Mouse (Mus musculus) intestine, embryonic 15.5 days (tissue): Measurements from ENCODE around the gene Ggact. TPM values are rescaled to one million over a fixed set of nuclear protein-coding genes. Genes with fewer than 3 reads are reported as not detected.

Source experiments
- ATAC-seq: fragments of 200-750 bp; cut with Nextera tagmentation; 2 replicates; pipeline ENCODE4 v1.8.0; 2017; ENCODE audit warnings: moderate TSS enrichment, moderate library complexity
- H3K27ac ChIP-seq: fragments of 300-500 bp; sonication (generic); 2 replicates; pipeline ENCODE4 v1.5.1; 2015; ENCODE audit warnings: mild to moderate bottlenecking, inconsistent platforms
- H3K27me3 ChIP-seq: fragments of 300-500 bp; sonication (generic); replicated peaks from 2 replicates; pipeline ENCODE4 v1.6.1; 2015; ENCODE audit warnings: inconsistent platforms
- H3K36me3 ChIP-seq: fragments of 300-500 bp; sonication (generic); 2 replicates; pipeline ENCODE4 v1.6.1; 2015; ENCODE audit warnings: inconsistent platforms
- H3K4me1 ChIP-seq: fragments of 300-500 bp; sonication (generic); replicated peaks from 2 replicates; pipeline ENCODE4 v1.6.1; 2015; ENCODE audit warnings: inconsistent platforms
- H3K4me2 ChIP-seq: fragments of 300-500 bp; sonication (generic); replicated peaks from 2 replicates; pipeline ENCODE4 v1.6.1; 2015; ENCODE audit warnings: mild to moderate bottlenecking, inconsistent platforms
- H3K4me3 ChIP-seq: fragments of 300-500 bp; sonication (generic); replicated peaks from 2 replicates; pipeline ENCODE4 v1.5.1; 2015; ENCODE audit warnings: inconsistent platforms
- H3K9ac ChIP-seq: fragments of 300-500 bp; sonication (generic); 2 replicates; pipeline ENCODE4 v1.6.1; 2015; ENCODE audit warnings: inconsistent platforms
- H3K9me3 ChIP-seq: fragments of 300-500 bp; sonication (generic); 2 replicates; pipeline ENCODE4 v1.6.1; 2016; ENCODE audit warnings: inconsistent platforms
- WGBS: fragments of 180-500 bp; shearing (Covaris S2); methylation state at CpG from one replicate; pipeline ENCODE4 v1.1.7; 2015; 5-methylcytosine and 5-hydroxymethylcytosine counted together
- polyA plus RNA-seq: library from polyadenylated mRNA; unstranded; fragments of >200 nt; fragmentation: Nextera tagmentation; extraction: Ambion mirVana; gene quantifications from 2 replicates; pipeline ENCODE4 v1.2.1, GENCODE M21; 2015

The Ggact gene
- polyA plus RNA-seq, 1 experiment from 2014 or later, result 45.1 TPM

DNA sequence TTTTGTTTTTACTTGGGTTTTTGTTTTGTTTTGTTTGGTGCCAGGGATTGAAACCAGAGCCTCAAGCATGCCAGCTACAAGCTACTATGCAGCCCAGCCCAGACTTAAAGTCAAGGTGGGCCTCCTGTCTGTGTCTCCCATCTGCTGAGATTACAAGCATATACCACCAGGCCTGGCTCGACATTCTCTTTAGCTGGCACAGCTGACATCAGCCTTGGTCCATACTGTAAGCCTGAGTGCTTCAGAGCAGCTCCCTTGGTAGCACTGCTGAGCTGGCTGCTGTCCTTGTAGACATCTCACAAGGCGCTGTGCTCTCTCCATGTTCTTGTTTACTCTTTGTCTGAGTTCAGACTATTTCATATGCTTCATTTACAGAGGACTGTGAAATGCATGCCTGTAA, 76.5 kb downstream of the Ggact start:
- 56% methylated on average over 2 of the region's 2 CpGs for WGBS

DNA sequence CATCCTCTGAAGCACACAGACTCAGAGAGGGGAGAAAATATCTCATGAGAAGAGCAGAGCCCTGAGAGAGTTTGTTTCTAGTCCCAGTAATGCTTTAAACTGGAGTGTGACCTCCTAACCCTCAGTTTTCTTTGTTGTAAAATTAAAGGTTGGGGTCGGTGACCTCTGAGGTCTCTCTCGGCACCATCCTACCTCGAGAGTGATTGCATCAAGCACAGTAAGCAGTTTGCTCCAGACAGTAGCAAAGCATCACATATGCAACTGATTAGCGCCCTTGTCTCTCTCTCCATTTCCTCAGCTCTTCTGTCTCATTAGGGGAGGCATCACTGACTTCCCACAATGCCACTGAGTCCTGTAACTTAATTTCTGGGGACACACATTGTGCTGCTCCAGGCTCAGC, 77.3 kb downstream of the Ggact start:
- no peak overlapping the region for H3K27ac ChIP-seq
- no peak overlapping the region for H3K9ac ChIP-seq
- H3K4me2 ChIP-seq, result no peak overlapping the region
- 32% methylated on average over 4 of the region's 4 CpGs for WGBS
- H3K4me3 ChIP-seq, result no peak overlapping the region
- no peak for ATAC-seq
- no peaks in the 10 kb centered on the region for H3K9me3 ChIP-seq
- H3K27me3 ChIP-seq, result no peaks in the 10 kb centered on the region
- H3K36me3 ChIP-seq, result no peaks in the 10 kb centered on the region
- no peaks in the 10 kb centered on the region for H3K4me1 ChIP-seq

More for the DNA sequence above, 76.5 kb downstream of the Ggact start:
- no peaks in the 10 kb centered on the region for H3K27me3 ChIP-seq
- no peak overlapping the region for H3K27ac ChIP-seq
- no peak for ATAC-seq
- H3K9ac ChIP-seq, result no peak overlapping the region
- no peak overlapping the region for H3K4me2 ChIP-seq
- H3K36me3 ChIP-seq, result no peaks in the 10 kb centered on the region
- H3K4me3 ChIP-seq, result no peak overlapping the region
- H3K9me3 ChIP-seq, result no peaks in the 10 kb centered on the region
- H3K4me1 ChIP-seq, result no peaks in the 10 kb centered on the region

DNA sequence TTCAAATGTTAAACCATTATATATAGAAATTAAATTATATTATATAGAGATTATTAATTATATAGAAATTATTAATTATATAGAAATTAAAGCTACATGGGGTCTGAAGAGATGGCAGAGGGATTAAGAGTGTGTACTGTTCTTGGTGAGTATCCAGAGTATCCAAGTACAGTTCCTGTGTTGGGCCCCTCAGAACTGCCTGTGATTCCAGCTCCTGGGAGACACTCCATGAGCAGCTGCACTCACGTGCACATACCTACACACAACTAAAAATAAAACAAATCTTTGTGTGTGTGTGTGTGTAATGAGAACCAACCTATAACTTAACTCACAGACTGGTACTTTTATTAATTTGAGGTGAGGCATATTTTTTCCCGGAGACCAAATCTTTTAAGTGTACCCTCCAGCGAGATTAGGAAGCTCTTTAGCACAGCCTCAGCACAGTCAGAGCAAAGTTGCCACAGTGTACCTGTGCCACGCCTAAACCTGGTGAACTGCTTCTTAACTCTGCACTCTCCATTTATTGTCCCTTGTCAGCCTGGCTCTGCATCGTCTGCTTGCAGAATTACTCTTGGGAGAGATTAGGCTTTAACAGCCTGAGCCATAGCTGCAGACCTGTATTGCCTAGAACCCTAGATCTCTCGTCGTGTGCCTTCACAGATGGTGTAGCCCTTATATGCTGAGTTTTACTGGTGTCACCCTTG, 77.9 kb downstream of the Ggact start:
- ATAC-seq, result peak; percentile 92
- WGBS, result 49% methylated on average over 7 of the region's 7 CpGs

DNA sequence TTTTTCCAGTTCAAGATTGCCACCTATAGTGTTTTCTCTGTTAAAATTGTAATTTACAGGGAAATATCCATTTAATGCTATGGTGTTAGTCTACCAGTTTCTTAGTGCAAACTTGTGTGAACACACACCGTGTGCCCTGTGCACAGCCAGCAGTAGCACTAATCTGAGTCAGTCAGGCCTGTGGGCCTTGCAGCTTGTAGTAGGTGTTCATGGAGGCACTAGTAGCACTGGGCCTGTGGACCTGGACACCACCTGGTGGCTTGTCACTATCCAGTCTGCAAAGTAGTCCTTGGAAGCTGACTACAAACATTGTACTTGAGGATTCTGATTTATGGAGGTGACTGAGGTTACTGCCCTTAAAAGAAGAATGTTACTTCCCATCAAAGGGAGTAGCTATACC, 78.8 kb downstream of the Ggact start:
- Histone ChIP-seq H3K36me3 (no peaks in the 10 kb centered on the region), H3K9ac (no peak overlapping the region), H3K4me2 (no peak overlapping the region), H3K27me3 (no peaks in the 10 kb centered on the region), H3K9me3 (no peaks in the 10 kb centered on the region), H3K4me3 (no peak overlapping the region), H3K4me1 (no peaks in the 10 kb centered on the region), H3K27ac (no peak overlapping the region)
- WGBS, result 88% methylated on average over 1 of the region's 1 CpGs
- ATAC-seq, result no peak

More for the DNA sequence above, 77.9 kb downstream of the Ggact start:
- no peak overlapping the region for H3K9ac ChIP-seq
- H3K4me3 ChIP-seq, result no peak overlapping the region
- no peaks in the 10 kb centered on the region for H3K36me3 ChIP-seq
- no peak overlapping the region for H3K27ac ChIP-seq
- no peaks in the 10 kb centered on the region for H3K4me1 ChIP-seq
- no peaks in the 10 kb centered on the region for H3K9me3 ChIP-seq
- no peak overlapping the region for H3K4me2 ChIP-seq
- no peaks in the 10 kb centered on the region for H3K27me3 ChIP-seq

DNA sequence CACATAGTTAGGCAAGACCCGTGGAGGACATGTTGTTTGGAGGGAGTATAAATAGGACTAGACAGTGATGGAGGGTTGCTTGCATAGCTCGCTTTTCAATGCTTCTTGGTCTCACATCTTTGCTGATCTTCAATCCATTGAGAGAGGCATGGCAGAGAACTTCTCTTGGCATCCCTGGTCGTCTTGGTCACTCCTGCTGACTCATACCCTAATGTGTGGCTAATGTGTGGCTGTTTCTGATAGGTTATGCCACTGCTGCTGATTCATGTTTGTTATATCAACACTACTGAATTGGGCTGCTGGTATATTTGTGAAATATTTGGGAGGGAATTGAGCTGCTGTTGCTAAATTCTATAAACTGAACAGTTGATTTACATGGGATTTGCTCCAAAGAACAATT, 79.9 kb downstream of the Ggact start:
- H3K9me3 ChIP-seq, result no peaks in the 10 kb centered on the region
- H3K4me2 ChIP-seq, result no peak overlapping the region
- no peaks in the 10 kb centered on the region for H3K36me3 ChIP-seq
- no peaks in the 10 kb centered on the region for H3K27me3 ChIP-seq
- no peaks in the 10 kb centered on the region for H3K4me1 ChIP-seq
- no peak overlapping the region for H3K27ac ChIP-seq
- ATAC-seq, result no peak
- H3K9ac ChIP-seq, result no peak overlapping the region
- WGBS, result 81% methylated on average over 3 of the region's 3 CpGs
- no peak overlapping the region for H3K4me3 ChIP-seq

DNA sequence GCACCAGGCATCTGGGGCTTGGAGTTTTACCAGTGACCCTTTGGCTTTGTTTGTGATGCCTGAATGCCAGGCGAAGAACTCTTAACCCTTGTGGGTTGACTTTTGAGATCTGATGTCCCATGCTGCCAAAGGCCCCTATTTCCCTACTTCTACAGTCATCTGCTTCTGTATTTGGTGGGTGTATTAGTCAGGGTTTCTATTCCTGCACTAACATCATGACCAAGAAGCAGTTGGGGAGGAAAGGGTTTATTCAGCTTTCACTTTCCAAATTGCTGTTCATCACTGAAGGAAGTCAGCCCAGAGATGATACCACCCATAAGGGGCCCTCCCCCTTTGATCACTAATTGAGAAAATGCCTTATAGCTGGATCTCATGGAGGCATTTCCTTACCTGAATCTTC, 83.1 kb downstream of the Ggact start:
- no peaks in the 10 kb centered on the region for H3K4me1 ChIP-seq
- H3K9ac ChIP-seq, result no peak overlapping the region
- no peaks in the 10 kb centered on the region for H3K36me3 ChIP-seq
- H3K9me3 ChIP-seq, result no peaks in the 10 kb centered on the region
- WGBS, result 79% methylated on average over 1 of the region's 1 CpGs
- no peak overlapping the region for H3K4me3 ChIP-seq
- no peak overlapping the region for H3K4me2 ChIP-seq
- H3K27ac ChIP-seq, result no peak overlapping the region
- ATAC-seq, result no peak
- no peaks in the 10 kb centered on the region for H3K27me3 ChIP-seq

DNA sequence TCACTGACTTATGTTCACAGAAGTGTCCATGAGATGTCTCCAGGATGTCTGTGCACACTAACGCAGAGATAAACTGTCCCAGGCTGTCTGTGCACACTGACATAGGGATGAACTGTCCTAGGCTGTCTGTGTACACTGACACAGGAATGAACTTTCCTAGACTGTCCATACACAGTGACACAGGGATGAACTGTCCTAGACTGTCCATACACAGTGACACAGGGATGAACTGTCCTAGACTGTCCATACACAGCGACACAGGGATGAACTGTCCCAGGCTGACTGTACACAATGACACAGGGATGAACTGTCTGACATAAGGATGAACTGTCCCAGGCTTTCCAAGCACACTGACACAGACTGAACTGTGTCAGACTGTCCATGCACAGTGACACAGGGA, 88.1 kb downstream of the Ggact start:
- Histone ChIP-seq H3K9me3 (no peaks in the 10 kb centered on the region), H3K27me3 (no peaks in the 10 kb centered on the region), H3K9ac (no peak overlapping the region), H3K4me2 (no peak overlapping the region), H3K4me3 (no peak overlapping the region), H3K36me3 (no peaks in the 10 kb centered on the region), H3K4me1 (no peaks in the 10 kb centered on the region), H3K27ac (no peak overlapping the region)
- no peak for ATAC-seq
- WGBS, result 88% methylated on average over 2 of the region's 2 CpGs

DNA sequence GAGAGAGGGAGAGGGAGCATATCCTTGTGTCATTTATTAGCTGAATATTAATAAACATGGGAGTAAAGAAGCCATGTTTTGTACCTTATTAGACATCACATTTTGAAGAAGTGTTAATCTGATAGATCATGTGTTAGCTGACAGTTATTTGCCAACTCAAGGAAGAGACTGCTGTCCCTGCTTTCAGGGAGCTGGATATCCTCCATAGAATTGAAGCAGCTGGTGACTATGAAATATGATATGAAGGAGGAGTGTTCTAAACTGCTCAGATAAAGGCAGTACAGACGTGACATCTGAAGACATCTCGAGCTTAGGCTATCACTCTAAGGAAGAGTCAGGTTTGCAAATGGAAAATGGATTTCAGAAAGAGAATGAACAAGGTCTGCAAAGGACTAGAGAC, 89.8 kb downstream of the Ggact start:
- no peak overlapping the region for H3K4me2 ChIP-seq

DNA sequence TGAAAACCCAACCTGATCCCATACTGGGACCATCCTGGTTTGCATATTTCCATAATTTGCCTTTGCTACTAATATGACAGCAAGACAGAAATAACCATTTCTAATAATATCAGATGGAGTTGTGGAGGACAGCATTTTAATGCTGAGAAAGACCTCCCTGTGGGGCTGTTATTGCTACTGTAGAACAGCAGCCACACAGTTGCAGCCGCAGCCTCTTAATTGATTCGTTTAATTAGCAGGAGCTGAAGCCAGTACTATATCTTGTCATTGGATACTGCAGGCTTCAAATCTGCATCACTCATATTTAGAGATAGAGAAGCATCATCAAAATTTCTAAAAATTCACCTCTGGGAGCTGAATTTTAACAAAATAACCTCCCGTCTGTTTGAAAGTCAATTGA, 92.6 kb downstream of the Ggact start:
- no peak overlapping the region for H3K4me3 ChIP-seq
- H3K9me3 ChIP-seq, result no peaks in the 10 kb centered on the region
- no peak overlapping the region for H3K9ac ChIP-seq
- H3K4me1 ChIP-seq, result no peaks in the 10 kb centered on the region
- H3K27ac ChIP-seq, result no peak overlapping the region
- no peaks in the 10 kb centered on the region for H3K27me3 ChIP-seq
- ATAC-seq, result no peak
- no peaks in the 10 kb centered on the region for H3K36me3 ChIP-seq
- no peak overlapping the region for H3K4me2 ChIP-seq
- WGBS, result 86% methylated on average over 3 of the region's 3 CpGs

More for the DNA sequence above, 89.8 kb downstream of the Ggact start:
- H3K4me3 ChIP-seq, result no peak overlapping the region
- 53% methylated on average over 2 of the region's 2 CpGs for WGBS
- H3K27ac ChIP-seq, result no peak overlapping the region
- H3K27me3 ChIP-seq, result no peaks in the 10 kb centered on the region
- H3K9me3 ChIP-seq, result no peaks in the 10 kb centered on the region
- no peak overlapping the region for H3K9ac ChIP-seq
- no peaks in the 10 kb centered on the region for H3K36me3 ChIP-seq
- no peak for ATAC-seq
- no peaks in the 10 kb centered on the region for H3K4me1 ChIP-seq

DNA sequence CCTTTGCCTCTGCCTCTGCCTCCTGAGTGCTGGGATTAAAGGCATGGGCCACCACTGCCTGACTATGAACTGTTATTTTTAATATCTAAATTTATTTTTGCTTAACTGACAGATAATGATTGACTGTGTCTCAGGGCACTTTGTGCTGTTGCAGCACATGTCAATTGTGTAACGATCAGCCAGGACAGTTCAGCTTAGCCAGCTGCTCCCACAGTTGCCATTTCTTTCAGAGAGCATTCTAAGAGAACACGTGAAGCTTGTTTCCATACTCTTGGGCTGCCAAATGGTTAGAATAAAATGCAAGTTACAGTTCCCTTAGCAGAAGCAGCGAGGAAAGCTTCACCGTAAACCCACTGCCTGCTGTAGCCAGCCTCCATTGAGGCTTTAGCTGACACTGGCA, 113.3 kb downstream of the Ggact start:
- H3K9me3 ChIP-seq, result no peaks in the 10 kb centered on the region
- no peak for ATAC-seq
- no peak overlapping the region for H3K4me3 ChIP-seq
- no peaks in the 10 kb centered on the region for H3K27me3 ChIP-seq
- no peak overlapping the region for H3K9ac ChIP-seq
- 83% methylated on average over 4 of the region's 4 CpGs for WGBS
- no peaks in the 10 kb centered on the region for H3K4me1 ChIP-seq
- H3K4me2 ChIP-seq, result no peak overlapping the region
- no peak overlapping the region for H3K27ac ChIP-seq
- no peaks in the 10 kb centered on the region for H3K36me3 ChIP-seq

DNA sequence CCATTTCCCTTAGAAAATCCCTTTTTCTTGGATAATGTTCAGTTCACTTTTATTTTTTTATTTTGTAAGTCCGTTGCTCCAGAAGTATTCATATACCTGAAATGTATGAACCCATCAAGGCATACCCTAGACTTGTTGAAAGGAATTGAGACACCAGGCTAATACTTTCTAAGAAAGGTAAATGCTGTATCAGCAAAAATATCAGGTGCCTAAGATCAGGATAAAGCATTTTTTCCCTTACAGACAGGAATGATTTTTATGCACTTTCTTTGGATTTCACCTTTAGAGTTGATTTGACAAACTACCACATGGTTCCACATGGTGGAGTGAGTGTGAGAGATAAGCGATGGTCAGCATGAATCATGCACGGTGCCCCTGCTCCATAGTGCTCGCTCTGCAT, 120.2 kb downstream of the Ggact start:
- no peaks in the 10 kb centered on the region for H3K9me3 ChIP-seq
- no peak overlapping the region for H3K4me3 ChIP-seq
- H3K27me3 ChIP-seq, result no peaks in the 10 kb centered on the region
- no peak overlapping the region for H3K27ac ChIP-seq
- no peak overlapping the region for H3K4me2 ChIP-seq
- ATAC-seq, result no peak
- 79% methylated on average over 4 of the region's 4 CpGs for WGBS
- no peak overlapping the region for H3K9ac ChIP-seq
- no peaks in the 10 kb centered on the region for H3K4me1 ChIP-seq
- no peaks in the 10 kb centered on the region for H3K36me3 ChIP-seq

DNA sequence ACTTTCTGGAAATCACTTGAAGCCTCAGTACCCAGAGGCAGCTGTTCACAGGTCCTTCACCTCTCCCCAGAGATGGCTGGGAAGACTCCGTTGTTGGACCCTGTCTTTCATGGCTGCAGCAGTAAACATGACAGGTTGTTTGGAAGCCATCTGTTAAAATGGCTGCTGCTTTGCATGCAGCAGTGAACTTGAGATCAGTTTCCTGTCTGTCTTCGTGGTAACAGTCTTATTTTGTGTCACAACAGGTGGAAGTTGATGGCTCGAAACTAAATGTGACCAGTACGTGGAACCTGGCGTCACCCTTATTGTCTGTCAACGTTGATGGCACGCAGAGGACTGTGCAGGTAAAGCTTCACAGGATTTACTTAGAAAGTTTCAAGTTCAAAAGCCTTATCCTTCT, 123.4 kb downstream of the Ggact start:
- H3K9me3 ChIP-seq, result no peaks in the 10 kb centered on the region
- no peaks in the 10 kb centered on the region for H3K36me3 ChIP-seq
- H3K27ac ChIP-seq, result no peak overlapping the region
- no peak overlapping the region for H3K4me3 ChIP-seq
- no peak for ATAC-seq
- H3K9ac ChIP-seq, result no peak overlapping the region
- no peak overlapping the region for H3K4me2 ChIP-seq
- H3K27me3 ChIP-seq, result no peaks in the 10 kb centered on the region
- H3K4me1 ChIP-seq, result no peaks in the 10 kb centered on the region
- 78% methylated on average over 7 of the region's 7 CpGs for WGBS

DNA sequence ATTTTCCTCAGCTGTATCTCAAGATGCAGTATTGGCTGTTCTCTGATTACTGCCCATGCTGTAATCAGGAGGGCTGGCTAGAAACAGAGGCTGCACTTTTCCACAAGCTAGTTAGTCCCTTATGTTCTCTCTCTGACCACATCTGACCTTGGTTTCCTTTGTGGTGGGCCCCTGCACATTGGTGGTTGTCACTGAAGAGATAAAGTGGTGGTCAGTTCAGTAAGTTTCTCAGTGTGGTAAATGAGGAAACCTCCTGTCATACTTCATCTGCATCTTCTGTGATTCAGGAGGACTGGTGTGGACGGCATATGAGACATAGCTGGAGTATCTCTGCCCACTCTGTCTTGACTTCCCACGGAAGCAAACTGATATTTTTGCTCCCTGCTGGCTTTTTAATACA, 125.4 kb downstream of the Ggact start:
- no peak for ATAC-seq
- no peaks in the 10 kb centered on the region for H3K4me1 ChIP-seq
- H3K27ac ChIP-seq, result no peak overlapping the region
- H3K9me3 ChIP-seq, result no peaks in the 10 kb centered on the region
- 82% methylated on average over 2 of the region's 2 CpGs for WGBS
- no peak overlapping the region for H3K4me3 ChIP-seq
- no peak overlapping the region for H3K4me2 ChIP-seq
- no peak overlapping the region for H3K9ac ChIP-seq
- H3K27me3 ChIP-seq, result no peaks in the 10 kb centered on the region
- H3K36me3 ChIP-seq, result no peaks in the 10 kb centered on the region
